Mouse (Mus musculus): ENCODE data around the gene Ctu1.
"Not testable (repeated sequence)": the region's sequence is repeated elsewhere in the genome, so short reads cannot be mapped to it uniquely, and the experiment has no call there.

The Ctu1 gene

DNA sequence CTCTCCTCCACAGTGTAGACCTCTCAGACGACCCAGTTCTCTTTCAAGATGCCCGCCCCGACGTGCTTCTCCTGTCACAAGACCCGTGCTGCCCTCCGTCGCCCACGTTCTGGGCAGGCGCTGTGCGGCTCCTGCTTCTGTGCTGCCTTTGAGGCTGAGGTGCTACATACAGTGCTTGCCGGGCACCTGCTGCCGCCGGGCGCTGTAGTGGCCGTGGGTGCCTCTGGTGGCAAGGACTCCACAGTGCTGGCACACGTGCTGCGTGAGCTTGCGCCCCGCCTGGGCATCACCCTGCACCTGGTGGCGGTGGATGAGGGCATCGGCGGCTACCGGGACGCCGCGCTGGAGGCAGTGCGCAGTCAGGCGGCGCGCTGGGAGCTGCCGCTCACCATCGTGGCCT, 3.3 kb downstream of the Ctu1 start:
- peak; percentile 30 for DNase-seq (ENCODE audit: extremely low read depth, insufficient read length, low spot score)

DNA sequence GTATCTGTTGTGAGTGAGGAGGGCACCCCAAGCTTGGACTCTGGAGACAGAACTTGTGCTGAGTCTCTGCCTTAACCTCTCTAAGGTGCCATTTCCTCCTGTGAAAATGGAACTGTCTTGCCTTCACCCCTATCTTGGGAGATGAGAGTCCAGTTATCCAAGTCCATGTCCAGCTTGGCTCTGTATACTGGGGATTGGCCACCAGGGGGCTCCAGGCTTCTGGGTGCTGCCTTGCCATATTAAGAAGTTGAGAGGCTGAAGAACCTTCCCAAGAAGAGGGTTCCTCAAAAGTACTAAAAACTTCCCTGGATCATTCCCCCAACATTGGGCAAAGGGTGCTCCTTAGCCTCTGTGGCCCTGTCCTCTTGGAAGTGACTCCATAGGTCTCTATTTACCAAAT, 6.7 kb downstream of the Ctu1 start:
- DNase-seq (ENCODE audit: extremely low read depth, insufficient read length, low spot score): no peak

DNA sequence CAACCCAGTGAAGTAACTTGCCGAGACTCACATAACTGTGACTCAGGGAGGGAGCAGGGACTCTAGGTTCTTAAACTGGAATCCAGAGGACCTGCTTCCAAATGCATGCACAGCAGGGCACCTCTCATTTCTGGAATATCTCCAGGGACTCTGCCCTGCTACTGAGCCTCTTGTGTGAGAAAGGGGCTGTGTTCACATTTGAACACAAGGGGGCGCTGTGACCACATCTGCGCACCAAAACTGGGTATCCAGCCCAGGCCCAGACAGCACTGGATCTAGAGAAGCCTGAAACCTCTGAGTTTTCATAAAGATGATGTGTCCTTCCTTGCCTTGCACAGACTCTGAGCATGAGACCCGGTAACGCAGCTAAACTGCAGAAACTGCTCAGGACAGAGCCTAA, 9.1 kb downstream of the Ctu1 start:
- no peak for DNase-seq (ENCODE audit: extremely low read depth, insufficient read length, low spot score)

DNA sequence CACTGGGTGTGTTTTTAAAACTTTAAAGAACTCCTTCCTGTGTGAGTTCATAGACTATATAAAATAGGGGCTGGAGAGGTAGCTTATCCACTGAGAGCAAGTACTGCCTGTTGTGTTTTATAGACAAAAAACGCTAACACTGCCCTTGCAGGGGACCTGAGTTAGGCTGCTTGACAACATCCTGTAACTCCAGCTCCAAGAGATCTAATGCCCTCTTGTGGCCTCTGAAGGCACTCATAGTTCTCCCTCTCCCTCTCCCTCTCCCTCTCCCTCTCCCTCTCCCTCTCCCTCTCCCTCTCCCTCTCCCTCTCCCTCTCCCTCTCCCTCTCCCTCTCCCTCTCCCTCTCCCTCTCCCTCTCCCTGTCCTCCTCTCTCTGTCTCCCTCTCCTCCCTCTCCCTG, 10.7 kb downstream of the Ctu1 start:
- not testable (repeated sequence) for DNase-seq (ENCODE audit: extremely low read depth, insufficient read length, low spot score)

DNA sequence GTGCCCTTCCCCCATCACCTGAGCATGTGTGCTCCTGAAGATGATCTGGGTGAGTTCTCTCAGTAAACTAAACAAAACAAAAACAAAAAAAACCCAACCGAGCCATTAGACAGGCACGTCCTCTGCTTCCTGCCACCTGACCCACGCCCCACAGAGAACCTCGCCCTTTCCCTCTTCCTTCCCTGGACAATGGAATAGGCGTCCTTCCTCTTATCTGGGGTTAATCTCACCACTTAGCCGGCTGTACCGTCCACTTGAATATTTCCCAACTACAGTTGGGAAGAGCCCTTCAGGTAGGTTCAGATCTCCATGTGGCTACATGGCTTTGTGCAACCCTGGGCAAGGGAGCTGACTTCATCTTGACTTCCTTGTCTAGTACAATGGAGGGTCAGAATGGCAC, 13.3 kb downstream of the Ctu1 start:
- no peak for DNase-seq (ENCODE audit: extremely low read depth, insufficient read length, low spot score)

DNA sequence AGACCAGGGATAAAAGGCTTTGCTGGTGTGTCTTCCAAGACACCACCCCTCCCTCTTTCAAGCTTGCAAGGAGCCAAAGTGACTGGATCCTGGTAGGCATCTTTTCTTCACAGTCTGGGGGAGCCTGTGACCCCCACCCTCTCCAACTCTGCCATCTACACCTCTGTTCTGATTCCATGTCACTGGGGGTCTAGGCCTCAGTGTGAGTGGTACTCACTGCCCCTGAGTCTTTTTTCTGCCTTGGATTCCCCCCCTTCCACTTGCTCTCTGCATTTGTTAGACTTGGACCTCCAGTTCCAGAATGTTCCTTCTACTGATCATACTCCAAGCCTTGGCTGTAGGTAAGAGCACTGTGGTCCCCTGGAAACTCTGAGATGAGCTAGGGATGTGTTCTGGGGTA, 18.3 kb downstream of the Ctu1 start, which contains the start of gene Klk14:
Gene Klk14, plus strand, starts transcription at position 301 of the 400 bp plus-strand sequence.
- no peak for DNase-seq (ENCODE audit: extremely low read depth, insufficient read length, low spot score)

DNA sequence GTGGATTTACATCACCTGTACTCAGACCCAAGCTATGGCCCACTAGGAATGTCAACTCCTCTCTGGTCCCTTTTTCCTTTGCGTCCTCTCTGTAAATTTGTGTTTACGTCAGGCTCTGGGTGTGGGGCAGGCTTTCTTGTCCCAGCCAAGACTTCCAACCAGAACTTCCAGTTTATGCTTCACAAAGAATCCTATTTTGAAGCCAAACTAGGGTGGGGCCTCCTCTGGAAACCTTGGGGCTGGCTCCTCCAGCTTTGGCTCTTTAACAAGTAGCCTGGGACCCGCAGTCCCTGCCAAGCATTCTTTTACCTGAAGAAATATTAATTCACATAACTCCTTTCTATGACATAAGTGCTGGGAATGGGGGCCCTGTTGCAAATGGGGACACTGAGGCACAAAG, 38.2 kb downstream of the Ctu1 start:
- no peak for DNase-seq (ENCODE audit: extremely low read depth, insufficient read length, low spot score)

DNA sequence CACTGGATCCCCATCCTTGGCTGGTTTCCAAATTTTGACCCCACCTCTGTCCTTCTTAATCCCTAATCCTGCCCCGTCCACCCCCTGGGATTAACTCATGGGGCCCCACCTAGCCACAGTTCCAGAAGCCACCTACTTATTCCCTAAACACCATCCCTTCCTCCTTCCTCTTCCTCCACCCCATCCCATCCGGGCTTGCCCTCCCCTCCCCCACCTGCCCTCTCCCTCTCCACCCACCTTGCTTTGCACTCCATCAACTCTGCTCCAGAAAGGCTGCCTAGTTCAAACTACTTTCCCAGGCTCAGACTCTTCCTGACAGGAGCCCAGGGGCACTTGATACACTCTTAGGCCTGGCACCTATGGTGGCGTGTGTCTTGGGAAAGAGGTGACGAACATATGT, 40.5 kb downstream of the Ctu1 start, which contains the start of gene Klk13:
Gene Klk13, plus strand, starts transcription at position 301 of the 400 bp plus-strand sequence.
- no peak for DNase-seq (ENCODE audit: extremely low read depth, insufficient read length, low spot score)

DNA sequence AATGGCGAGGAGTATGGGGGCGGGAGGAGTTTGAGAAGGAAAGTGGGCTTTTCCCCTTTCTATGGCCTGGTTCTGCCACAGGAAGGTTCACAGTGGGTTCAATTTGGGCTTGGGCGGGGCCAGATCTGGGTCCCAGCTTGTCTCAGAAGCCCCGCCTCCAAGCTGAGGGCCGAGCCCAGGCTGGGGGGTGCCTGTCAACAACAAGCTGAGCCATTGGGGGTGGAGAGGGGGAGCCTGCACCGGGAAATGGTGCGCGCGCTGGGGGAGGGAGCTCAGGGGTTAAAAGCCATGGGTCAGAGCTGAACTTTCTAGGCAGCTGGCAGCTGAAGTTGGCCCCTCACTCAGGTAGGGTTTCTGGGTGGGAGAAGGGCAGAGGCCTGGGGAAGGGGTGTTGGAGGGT, 41.1 kb downstream of the Ctu1 start:
- no peak for DNase-seq (ENCODE audit: extremely low read depth, insufficient read length, low spot score)

DNA sequence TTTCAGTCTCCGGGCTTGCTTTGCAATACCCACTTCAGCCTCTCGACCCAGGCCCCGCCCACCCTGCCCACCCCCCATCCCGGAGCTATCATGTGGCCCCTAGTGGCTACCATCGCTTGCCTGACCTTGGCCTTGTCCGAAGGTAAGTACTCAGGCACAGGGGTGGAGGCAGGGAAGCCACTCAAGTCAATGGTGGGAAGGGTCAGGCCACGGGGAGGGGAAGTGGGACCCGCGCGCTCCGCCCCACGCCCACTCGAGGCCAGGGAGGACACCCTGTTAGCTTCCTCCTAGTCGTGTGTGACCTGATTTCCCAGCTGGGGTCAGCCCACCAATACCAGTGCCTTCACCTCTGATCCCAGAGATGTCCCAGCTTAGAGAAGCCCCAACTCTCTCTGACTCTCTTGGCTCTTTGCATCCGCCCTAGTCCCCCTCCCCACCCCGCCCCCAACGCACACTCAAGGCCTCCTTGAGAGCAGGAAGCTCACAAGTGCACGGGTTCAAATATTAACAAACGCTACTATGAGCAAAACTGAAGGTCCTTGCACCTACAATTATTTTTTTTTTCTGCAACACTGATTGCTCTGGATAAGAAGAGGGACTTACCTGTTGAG, 42.0 kb downstream of the Ctu1 start:
- DNase-seq (ENCODE audit: extremely low read depth, insufficient read length, low spot score): no peak
